Mouse (Mus musculus) mammary gland, adult 2 months (tissue): ENCODE results near the gene Hist1h4h. TPM values are rescaled to one million over a fixed set of nuclear protein-coding genes. Genes with fewer than 3 reads are reported as not detected.

ENCODE experiments used
- polyA plus RNA-seq: library from polyadenylated mRNA; depleted of rRNA; stranded (reverse); fragments of >200 nt; gene quantifications from 2 replicates; pipeline ENCODE4 v1.2.3, GENCODE M21; 2012; ENCODE audit warnings: low replicate concordance; rRNA removed

Hist1h4h gene
- 38.0 and 58.7 TPM in 2 replicates for polyA plus RNA-seq

GRCm38 (mm10) chr13:23530901-23531875 lies at the start of gene Hist1h4h:
Hist1h4h (plus strand) TSS chr13:23531050.

DNA sequence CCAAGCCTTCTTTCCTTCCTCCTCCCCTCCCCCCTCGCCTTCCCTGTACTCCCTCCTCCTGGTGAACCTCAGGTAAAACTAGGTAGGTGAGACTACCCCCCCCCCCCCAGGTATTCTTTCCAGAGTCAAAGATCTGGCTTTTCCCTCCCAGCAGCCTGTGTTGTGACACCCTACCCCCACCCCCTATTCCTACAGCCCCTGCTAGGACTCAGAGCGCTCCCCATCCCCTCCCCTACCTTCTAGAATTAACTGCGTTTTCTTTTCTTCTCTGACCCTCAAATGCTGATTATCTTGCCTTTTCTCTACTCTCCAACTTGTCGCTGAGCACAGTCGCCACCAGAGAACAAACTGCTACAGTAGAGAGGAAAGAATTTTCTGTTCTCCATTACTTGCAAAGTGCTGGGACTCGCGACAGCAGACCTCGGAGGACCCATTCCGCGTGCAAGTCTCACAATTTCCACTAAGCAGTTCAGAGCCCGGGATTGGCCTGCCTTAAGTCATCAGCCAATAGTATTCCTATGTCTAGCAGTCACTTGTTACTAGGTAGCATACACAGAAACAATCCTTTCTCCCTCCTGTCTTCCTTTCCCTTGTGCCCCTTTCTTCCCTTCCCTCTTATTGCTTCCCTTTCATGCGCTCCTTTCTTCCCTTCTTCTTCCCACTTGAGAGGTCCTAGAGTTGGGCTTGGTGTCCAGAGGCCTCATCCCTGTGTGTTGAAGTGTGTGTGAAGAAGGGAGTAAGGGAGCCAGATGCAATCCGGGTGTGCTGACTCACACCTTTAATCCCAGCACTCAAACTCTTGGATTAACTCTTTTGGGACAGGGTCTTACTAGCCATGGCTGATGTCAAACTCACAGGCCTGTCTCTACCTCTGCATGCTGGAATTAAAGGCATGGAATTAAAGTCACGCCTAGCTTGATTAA lies 42.2 kb upstream of the Hist1h4h start, which contains the start of gene Btn2a2:
Gene Btn2a2 (minus strand): TSS at position 458 of the 923 bp plus-strand sequence.

DNA sequence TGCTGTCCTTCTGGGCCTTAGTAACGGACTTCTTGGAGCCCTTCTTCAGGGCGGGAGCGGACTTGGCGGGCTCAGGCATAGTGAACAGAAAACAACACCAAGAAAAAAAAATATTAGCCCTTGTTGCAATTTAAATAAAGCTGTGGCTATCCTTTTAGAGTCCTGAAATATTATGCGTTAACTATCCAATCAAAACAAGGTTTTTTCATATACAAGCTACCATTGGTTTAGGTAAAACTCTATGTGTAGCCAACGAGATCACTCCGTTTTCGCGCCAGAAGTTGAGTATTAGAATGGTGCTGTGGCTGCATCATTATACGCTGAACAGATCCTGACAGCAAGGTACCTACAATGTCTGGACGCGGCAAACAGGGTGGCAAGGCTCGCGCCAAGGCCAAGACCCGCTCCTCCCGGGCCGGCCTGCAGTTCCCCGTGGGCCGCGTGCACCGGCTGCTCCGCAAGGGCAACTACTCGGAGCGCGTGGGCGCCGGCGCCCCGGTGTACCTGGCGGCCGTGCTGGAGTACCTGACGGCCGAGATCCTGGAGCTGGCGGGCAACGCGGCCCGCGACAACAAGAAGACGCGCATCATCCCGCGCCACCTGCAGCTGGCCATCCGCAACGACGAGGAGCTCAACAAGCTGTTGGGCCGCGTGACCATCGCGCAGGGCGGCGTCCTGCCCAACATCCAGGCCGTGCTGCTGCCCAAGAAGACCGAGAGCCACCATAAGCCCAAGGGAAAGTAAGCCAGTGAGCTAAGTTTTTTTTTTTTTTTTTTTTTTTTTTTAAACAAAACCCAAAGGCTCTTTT lies 2.9 kb downstream of the Hist1h4h start, which contains the start of gene Hist1h2af:
Gene Hist1h2af (plus strand): TSS at position 347 of the 808 bp plus-strand sequence.

DNA sequence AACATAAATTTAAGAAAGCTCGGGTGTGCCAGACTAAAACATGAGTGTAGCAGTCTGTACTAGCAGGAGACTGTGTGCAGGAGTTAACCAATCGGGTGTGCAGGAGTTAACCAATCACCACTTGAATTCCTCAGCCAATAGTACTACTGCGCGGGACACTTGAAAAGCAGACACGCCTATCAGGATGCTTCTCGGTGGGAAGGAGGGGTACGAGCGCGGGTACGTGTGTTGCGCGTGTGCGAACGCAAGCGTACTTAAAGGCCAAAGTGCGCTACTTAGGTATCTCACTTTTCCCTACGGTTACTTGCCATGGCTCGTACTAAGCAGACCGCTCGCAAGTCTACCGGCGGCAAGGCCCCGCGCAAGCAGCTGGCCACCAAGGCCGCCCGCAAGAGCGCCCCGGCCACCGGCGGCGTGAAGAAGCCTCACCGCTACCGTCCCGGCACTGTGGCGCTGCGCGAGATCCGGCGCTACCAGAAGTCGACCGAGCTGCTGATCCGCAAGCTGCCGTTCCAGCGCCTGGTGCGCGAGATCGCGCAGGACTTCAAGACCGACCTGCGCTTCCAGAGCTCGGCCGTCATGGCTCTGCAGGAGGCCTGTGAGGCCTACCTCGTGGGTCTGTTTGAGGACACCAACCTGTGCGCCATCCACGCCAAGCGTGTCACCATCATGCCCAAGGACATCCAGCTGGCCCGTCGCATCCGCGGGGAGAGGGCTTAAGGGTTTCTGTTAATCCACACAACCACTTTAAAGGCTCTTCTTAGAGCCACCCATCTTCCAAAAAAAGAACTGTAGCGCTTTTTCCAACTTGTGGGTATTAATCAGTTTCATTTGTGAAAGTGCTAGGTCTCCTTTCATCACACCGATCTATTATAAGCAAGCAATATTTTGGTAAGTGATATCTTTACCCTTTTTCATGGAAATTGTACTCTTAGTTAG lies 4.6 kb downstream of the Hist1h4h start, which contains the start of gene Hist1h3g:
Gene Hist1h3g (plus strand): TSS at position 286 of the 939 bp plus-strand sequence.

DNA sequence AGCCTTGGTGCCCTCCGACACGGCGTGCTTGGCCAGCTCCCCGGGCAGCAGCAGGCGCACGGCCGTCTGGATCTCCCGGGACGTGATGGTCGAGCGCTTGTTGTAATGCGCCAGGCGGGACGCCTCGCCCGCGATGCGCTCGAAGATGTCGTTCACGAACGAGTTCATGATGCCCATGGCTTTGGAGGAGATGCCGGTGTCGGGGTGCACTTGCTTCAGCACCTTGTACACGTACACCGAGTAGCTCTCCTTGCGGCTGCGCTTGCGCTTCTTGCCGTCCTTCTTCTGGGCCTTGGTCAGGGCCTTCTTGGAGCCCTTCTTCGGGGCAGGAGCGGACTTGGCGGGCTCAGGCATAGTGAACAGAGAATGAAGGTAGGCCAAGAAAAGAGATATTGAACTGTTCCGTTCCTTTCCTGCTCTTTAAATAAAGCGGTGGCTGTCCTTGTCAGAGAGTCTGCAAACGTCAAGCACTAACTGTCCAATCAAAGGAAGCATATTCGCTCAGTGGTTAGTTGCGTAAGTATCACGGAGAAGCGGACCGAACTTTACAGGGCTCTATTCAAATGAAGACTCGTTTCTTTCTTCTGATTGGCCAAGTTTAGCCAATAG lies 12.3 kb downstream of the Hist1h4h start, which contains the start of gene Hist1h2bh:
Gene Hist1h2bh (minus strand): TSS at position 394 of the 609 bp plus-strand sequence.

GRCm38 (mm10) chr13:23543965-23544786 lies 13.3 kb downstream of the Hist1h4h start, which contains the start of gene Hist1h3f:
Hist1h3f (plus strand) TSS chr13:23544052.

GRCm38 (mm10) chr13:23551146-23551834 lies 20.4 kb downstream of the Hist1h4h start, which contains the start of gene Hist1h4f:
Hist1h4f (minus strand) TSS chr13:23551648.

DNA sequence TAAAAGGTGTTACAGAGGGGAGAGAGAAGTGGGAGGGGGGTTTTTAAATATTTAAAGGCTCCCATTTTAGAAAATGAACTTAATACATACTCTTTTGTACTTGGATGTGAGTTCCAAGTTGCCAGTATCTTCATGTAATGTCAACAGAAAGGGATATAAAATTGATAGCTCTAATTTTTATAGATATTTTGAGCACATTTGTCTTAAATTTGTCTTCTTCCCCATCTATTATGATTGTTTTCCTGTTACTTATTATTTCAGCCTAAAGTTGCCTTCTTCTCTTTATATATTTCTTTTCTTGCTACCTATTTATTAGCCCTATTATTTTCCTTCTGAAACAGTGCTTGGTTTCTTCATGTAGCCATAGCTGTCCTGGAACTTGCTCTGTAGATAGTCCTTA lies 22.1 kb downstream of the Hist1h4h start, which contains the start of gene Hist1h1d:
Gene Hist1h1d (plus strand): TSS at position 301 of the 400 bp plus-strand sequence.

GRCm38 (mm10) chr13:23561883-23562659 lies 31.2 kb downstream of the Hist1h4h start, which contains the start of gene Hist1h3e:
Hist1h3e (minus strand) TSS chr13:23562369.

GRCm38 (mm10) chr13:23571022-23571503 lies 40.2 kb downstream of the Hist1h4h start, which contains the start of the genes Hist1h2ae and Hist1h2bg:
Hist1h2ae (minus strand) TSS chr13:23571220.
Hist1h2bg (plus strand) TSS chr13:23571396.

DNA sequence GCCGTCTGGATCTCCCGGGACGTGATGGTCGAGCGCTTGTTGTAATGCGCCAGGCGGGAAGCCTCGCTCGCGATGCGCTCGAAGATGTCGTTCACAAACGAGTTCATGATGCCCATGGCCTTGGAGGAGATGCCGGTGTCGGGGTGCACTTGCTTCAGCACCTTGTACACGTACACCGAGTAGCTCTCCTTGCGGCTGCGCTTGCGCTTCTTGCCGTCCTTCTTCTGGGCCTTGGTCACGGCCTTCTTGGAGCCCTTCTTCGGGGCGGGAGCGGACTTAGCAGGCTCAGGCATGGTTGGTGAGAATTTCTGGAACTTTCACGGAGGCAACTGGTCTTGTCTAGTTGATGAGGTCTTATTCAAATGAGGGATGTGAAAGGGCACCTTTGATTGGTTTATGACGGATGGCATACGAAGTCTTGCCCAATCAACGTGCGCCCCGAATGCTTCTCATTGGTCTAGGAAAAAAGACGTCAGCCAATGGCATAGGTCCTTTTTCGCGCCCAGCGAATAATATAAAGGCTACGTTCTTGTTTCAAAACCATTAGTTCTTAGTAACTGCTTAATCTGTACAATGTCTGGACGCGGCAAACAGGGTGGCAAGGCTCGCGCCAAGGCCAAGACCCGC lies 43.2 kb downstream of the Hist1h4h start, which contains the start of the genes Hist1h2bf and Hist1h2ad:
Gene Hist1h2bf (minus strand): TSS at position 299 of the 627 bp plus-strand sequence.
Gene Hist1h2ad (plus strand): TSS at position 484 of the 627 bp plus-strand sequence.

GRCm38 (mm10) chr13:23575271-23575851 lies 44.5 kb downstream of the Hist1h4h start, which contains the start of gene Hist1h3d:
Hist1h3d (plus strand) TSS chr13:23575763.

